Mouse (Mus musculus) heart, postnatal 0 days (tissue): Measurements from ENCODE around the gene Lrch1.

Experiments used
- CTCF ChIP-seq: IDR thresholded peaks from 2 replicates; pipeline ENCODE4 v1.5.1; 2016; ENCODE audit warnings: antibody characterized with exemption, control low read depth, low read depth
- EP300 ChIP-seq: IDR thresholded peaks from 2 replicates; pipeline ENCODE4 v1.6.1; 2016; ENCODE audit warnings: antibody characterized with exemption, low read depth

- TF ChIP-seq CTCF: no peak
- TF ChIP-seq EP300: no peak
These were observed 12.6 kb downstream of the Lrch1 start for GRCm38 (mm10) chr14:74935111-74935510.
